Mouse (Mus musculus) frontal cortex, adult 2 months (tissue): ENCODE measurements around the gene Zfp646. TPM values are rescaled to one million over a fixed set of nuclear protein-coding genes. Genes with fewer than 3 reads are reported as not detected.
A peak's percentile ranks its signal among the peaks of the same experiment; 100 is the strongest.
"Not testable (repeated sequence)": the region's sequence is repeated elsewhere in the genome, so short reads cannot be mapped to it uniquely, and the experiment has no call there.

Experiments
- DNase-seq, 2 experiments: peaks; one replicate each; pipeline ENCODE4 v3.0.0; 2022; ENCODE audit warnings: low spot score in 1 of 2; ENCODE audit errors: extremely low spot score in 1 of 2
- polyA plus RNA-seq: library from polyadenylated mRNA; depleted of rRNA; stranded (reverse); fragments of >200 nt; gene quantifications from 2 replicates; pipeline ENCODE4 v1.2.3, GENCODE M21; 2012

The Zfp646 gene
- polyA plus RNA-seq, 1 experiment, result 16.0 TPM

- no peak for DNase-seq
These were observed 3.3 kb downstream of the Zfp646 start for GRCm38 (mm10) chr7:127879301-127879700.

GRCm38 (mm10) chr7:127880431-127880830, 4.4 kb downstream of the Zfp646 start:
- DNase-seq, result no peak

- peak in 1 of 2 experiments; percentile 35 for DNase-seq
These were observed 9.9 kb downstream of the Zfp646 start for GRCm38 (mm10) chr7:127885951-127886350.

DNA sequence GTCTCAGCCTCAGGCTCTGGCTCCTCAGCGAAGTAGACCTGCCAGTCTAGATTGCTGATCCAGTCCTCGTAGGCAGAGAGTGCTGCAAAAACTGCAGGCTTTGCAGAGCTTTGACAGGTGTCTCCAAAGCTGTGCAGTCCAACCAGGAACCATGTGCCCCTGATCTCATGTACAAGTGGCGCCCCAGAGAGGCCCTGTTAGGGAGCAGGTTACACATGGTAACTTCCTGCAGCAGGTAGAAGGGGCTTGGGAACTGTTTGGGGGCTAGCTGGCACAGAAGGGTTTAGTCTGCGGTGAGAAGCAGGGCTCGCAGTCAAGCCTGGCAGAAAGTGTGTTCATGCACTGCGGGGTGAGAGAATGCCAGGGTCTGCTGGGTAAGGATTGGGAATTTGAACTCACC, 10.5 kb downstream of the Zfp646 start:
- no peak for DNase-seq

- DNase-seq, result no peak
These were observed 11.2 kb downstream of the Zfp646 start for GRCm38 (mm10) chr7:127887191-127887590.

DNA sequence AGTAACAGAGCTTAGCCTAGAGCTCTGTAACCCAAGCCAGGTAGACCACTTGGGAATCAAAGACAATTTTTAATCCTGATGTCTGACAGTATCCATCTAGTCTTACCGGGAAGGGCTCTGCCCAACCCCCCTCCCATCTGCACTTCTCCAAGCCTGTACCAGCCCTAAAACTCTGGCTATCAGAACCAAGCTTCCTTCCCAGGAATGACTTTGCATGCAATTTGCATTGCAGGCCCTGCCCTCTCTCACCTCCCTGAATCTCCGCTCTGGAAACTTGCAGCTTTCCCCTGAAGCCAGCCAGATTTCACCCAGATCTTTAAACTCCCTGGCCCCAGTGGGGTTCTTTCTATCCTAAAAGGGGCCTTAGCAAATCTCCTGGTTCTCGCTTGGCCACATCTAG, 11.8 kb downstream of the Zfp646 start:
- no peak for DNase-seq

- DNase-seq, result no peak
These were observed 12.8 kb downstream of the Zfp646 start for GRCm38 (mm10) chr7:127888821-127889220.

GRCm38 (mm10) chr7:127890798-127891197, 14.8 kb downstream of the Zfp646 start, which contains the start of gene Prss53:
TSS of gene Prss53 (minus strand) at chr7:127890970.
- no peak for DNase-seq

DNA sequence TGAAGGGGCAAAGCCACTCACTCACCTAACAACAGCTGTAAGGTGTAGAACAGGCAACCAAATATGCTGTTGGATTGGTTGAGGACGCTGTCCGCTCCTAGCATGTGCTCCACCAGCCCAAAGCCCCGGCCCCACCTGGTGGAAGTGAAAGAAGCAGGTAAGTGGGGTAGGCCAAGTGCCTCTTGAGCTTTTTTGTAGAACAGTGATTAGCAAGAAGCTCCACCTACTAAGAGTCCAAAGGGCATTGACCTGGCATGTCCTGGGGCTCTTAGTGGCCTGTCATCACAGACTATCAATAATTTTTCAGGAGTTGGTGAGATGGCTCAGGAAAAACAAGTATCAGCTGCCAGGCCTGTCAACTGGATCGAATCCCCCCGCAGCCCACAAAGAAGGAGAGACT, 18.5 kb downstream of the Zfp646 start:
- DNase-seq, result no peak

DNA sequence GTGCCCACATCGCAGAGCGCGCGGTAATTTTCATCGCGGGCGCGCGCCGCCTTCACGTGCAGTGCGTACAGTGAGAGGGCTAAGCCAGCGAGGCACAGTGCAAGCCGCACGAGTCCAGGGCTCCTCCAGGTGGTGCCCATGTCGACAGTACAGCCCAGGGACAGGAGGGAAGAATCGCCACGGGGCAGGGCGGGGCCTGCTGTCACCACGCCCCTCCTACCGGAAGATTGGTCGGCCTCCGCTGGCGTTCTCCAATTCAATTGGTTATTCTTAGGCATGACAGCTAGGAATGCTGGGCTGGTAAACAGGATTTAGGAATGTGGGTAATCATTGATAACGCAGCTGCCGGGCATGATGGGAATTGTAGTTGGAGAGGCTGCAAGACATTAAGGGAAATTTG, 19.4 kb downstream of the Zfp646 start, which contains the start of the genes Gm21974 and Vkorc1:
Gene Gm21974, minus strand, starts transcription at position 13 of the 400 bp plus-strand sequence.
Gene Vkorc1, minus strand, starts transcription at position 176 of the 400 bp plus-strand sequence.
- peak; percentile 94 to 96 for DNase-seq

DNA sequence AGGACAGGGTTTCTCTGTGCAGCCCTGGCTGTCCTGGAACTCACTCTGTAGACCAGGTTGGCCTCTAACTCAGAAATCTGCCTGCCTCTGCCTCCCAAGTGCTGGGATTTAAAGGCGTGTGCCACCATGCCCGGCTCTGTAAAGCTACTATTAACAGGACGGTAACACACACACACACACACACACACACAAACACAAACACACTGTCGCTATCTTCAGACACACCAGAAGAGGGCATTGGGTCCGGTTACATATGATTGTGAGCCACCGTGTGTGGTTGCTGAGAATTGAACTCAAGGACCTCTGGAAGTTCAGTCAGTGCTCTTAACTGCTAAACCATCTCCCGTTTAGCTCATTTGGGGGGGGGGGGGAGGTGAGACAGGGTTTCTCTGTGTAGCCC, 19.9 kb downstream of the Zfp646 start:
- not testable (repeated sequence) for DNase-seq

GRCm38 (mm10) chr7:127896384-127896783, 20.4 kb downstream of the Zfp646 start:
- peak in 1 of 2 experiments; percentile 65 for DNase-seq

DNA sequence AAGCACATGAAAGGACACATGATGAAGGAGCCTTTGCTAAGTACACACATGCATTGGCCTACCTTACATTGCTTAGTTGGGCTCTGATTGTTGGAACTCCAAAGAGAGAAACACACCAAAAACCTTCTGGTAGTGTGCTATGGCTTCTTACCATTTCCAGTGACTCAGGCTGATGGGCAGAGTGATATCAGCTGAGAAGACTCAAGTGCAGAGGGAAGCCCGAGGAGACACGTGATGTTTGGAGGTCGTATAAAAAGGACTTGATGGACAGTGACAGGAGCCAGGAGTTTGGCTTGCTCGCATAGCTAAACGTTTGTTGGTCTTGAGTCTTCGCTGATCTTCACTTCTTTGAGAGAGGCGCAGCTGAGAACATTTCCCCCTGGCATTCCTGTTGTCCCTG, 21.5 kb downstream of the Zfp646 start:
- no peak for DNase-seq

DNA sequence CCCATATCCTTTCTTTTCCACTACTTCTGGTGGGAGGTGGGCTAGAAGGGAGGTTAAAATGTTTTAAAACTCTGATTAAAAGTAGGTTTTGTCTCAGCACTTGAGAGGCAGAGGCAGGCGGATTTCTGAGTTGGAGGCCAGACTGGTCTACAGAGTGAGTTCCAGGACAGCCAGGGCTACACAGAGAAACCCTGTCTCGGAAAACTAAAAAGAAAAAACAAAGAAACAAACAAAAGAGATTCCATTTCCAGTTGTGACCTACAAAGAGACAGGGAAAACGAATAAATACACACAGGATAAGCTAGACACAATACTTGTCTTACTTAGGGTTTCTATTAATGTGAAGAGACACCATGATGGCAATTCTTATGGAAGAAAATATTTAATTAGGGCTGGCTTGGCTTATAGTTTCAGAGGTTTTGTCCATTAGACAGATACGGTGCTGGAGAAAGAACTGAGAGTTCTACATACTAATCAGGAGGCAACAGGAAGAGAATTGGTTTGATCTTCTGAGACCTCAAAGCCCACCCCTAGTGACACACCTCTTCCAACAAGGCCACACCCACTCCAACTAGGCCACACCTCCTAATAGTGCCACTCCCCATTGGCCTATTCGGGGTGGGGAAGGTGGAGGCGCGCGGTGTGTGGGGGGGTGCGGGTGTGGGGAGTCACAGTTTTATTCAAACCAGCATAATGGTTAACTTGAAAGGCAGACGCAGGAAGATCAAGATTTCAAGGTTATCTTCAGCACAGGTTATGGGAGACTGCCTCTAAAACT, 22.3 kb downstream of the Zfp646 start:
- DNase-seq, result no peak

GRCm38 (mm10) chr7:127899997-127900396, 24.0 kb downstream of the Zfp646 start:
- no peak for DNase-seq

- DNase-seq, result no peak
These were observed 25.8 kb downstream of the Zfp646 start for GRCm38 (mm10) chr7:127901772-127902171.

DNA sequence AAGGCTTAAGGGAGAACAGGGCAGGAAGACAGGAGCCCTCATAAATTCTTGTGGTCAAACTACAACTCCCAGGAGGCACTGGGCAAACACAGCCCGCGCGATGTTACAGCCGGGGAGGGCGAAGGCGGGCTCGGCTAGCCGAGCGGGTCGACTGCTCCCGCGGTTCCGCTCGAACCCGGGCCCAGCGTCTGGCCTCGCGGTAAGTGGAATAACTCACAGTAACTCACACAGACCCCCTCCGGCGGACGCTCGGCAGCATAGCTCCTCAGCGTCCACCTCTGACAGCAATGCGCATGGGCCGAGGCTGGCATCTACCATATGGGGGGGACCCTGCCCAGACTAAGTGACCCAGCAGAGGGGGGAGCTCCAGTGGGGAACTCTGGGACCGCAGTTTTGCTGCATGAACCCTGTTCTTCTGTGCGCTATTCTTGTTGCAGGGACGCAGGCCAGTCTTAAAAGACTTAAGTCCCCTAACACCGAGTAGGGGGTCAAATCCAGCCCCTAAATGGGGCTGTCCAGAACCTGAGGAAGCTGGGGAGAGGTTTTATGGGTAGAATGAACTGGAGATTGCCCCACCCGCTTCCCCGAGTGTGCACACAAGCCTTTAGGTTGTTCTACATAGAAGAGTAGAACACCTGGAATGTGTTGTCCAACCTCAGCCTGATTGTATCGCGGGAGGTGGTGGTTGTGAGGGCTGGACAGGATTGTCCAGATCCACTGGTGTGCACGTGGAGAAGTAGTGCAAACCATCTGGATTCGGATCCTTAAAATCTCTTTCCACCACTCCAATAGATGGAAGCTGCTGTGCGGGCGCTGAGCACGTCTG, 28.2 kb downstream of the Zfp646 start, which contains the start of gene Bckdk:
Gene Bckdk, plus strand, starts transcription at position 112 of the 826 bp plus-strand sequence.
- DNase-seq, result peak; percentile 72 to 80

GRCm38 (mm10) chr7:127907939-127908338, 31.9 kb downstream of the Zfp646 start:
- DNase-seq, result no peak

- DNase-seq, result no peak
These were observed 32.6 kb downstream of the Zfp646 start for GRCm38 (mm10) chr7:127908656-127909055.

- peak; percentile 83 to 87 for DNase-seq
These were observed 36.3 kb downstream of the Zfp646 start, which contains the start of gene Kat8 for GRCm38 (mm10) chr7:127912190-127912871. TSS of gene Kat8 (plus strand) at chr7:127912516.

- no peak for DNase-seq
These were observed 36.9 kb downstream of the Zfp646 start for GRCm38 (mm10) chr7:127912938-127913337.
